Mouse (Mus musculus): ENCODE measurements around the gene Rapgef6.
"Not testable (repeated sequence)": the region's sequence is repeated elsewhere in the genome, so short reads cannot be mapped to it uniquely, and the experiment has no call there.

The Rapgef6 gene

DNA sequence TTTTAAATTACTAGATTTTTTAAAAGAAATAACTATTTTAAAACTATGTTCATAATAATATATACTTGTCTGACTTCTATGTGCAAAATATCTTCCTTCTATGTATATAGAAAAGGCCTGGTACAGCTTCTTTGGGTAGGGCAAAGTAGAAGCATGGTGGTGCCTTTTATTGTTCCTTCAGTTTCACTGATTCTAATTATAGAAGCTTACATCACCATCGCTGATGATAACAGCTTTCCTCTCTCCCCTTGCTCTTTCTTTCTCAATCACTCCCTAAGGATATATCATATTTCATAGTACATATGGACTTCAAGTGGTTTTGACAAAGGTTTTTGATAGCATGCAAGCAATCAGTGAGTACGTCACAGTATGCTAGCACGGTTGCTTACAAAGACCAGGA, 69.9 kb downstream of the Rapgef6 start:
- DNase-seq: no peak

DNA sequence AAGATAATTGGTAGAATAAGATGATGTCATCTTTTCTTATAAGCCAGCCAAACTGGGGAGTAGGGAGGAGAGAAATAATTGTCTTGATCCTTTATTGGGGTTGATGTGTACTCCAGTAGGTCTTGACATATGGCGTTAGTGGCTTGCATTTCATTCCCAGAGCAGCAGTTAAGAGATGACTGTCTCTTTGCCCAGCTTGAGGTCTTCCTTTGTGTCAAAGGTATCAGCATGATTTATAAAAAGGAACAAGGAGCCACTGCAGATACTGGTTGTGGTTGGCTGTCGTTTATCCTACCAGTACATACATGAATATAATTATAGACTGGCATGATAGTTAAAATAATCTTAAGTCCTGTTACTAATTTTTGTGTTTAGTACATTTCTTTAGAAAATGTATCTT, 71.4 kb downstream of the Rapgef6 start:
- DNase-seq: no peak

DNA sequence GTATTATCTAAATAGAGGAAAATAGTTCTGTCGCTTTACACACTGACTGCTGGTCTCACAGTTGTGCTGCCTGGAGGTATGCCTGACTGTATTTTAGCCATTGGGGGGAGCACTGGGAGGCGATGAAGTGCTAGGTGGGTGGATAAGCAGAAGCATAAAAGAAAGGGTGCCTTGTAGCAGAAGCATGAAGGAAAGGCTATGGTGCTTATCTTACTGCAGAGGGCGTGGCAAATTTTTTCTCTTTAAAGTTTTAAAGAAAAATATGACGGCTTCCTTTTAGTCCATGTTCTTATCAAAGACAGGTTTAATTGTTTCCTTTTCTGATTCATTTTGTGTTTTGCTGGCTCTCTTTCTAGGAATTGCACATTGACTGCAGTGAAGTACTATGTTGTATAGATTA, 72.4 kb downstream of the Rapgef6 start:
- no peak for DNase-seq

DNA sequence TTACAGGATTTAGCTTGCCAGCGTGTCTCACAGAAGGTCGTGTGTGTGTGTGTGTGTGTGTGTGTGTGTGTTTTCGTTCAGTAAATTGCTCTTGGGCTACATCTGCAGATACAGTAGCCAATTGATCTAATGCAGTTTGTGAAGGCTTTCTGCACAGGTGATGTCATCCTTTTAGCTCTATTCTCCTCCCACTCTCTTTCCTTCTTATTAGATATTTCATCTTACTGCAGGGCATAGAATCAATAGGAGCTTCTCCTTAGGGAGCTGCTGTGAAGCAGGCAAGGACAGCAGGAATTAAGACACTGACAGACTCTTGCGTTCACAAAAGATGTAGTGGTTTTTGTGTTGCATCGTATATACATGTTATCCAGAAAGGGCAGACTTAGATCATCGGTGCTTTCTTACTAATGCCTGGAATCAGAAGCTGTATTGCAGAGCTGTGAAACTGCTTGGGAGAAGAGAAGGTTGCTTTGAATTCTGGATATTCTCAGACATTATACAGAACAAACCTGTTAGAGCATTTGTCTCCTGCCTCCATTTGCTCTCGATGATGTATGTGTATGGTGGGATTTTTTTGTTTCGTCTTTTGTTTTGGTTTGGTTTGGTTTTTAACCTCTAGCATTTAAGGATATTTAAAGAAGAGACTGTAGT, 73.4 kb downstream of the Rapgef6 start:
- DNase-seq: no peak

DNA sequence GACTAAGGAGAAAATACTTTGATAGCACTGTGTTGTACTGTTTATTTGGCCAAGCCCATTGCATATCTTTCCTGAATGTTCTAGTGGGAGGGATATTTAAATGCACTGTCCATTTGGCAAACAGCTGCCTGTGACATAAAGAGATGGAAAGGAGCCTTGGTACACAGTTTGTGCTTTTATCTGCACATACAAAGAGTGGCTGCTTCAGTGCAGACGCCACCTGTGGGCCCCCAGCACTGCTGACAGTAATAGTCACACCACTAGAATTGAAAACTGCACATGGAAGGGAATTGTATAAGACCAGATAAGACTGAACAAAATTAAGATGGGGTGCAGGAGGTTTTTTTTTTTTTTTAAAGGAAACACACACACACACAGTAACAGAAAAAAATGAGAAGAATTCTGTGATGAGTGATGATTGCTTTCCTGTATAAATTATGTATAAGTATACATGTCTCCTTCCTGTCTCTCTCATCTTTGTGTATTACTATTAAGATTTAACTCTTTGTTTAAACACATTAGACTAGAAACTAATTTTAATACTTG, 75.3 kb downstream of the Rapgef6 start:
- no peak for DNase-seq

DNA sequence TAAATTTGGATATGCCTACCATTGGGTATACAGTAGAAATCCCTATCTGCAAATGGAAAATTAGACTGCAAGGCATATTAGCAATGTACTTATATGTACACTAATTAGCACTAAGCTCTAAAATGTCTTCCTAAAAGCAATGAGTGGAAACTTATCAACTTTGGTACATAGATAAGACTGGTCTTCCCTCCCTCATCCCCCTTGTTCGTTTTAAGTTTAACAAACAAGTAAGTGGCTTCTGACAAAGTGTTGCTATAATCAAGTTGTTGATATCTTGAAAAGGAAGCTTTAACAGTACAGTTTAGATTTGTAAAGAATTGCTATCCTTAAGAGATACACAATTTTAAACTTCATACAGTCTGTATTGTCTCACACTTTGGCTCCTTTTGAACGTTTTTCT, 78.5 kb downstream of the Rapgef6 start:
- no peak for DNase-seq

DNA sequence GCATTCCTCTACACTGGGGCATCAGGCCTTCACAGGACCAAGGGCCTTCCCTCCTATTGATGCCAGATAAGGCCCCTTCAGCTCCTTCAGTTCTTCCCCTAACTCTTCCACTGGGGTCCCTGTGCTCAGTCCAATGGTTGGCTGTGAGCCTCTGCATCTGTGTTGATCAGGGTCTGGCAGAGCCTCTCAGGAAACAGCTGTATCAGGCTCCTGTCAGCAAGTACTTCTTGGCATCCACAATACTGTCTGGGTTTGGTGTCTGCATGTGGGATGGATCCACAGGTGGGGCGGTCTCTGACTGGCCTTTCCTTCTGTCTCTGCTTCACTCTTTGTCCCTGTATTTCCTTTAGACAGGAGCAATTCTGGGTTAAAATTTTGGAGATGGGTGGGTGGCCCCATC, 80.1 kb downstream of the Rapgef6 start:
- DNase-seq: not testable (repeated sequence)

DNA sequence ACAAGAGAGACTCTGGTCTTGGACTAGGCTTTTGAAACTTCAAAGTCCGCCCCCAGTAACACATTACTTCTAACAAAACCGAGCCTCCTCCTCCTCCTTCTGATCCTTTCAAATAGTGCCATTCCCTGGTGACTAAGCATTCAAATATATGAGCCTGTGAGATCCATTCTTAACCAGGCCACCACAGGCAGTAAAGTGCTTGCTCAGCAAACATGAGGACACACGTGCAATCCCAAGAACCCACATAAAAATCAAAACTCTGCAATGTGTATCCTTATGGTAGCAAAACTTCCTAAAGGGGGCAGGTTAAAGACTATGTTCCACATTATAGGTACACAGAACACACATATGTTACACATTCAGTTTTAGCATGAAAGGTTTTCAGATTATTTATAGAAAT, 81.8 kb downstream of the Rapgef6 start:
- no peak for DNase-seq

DNA sequence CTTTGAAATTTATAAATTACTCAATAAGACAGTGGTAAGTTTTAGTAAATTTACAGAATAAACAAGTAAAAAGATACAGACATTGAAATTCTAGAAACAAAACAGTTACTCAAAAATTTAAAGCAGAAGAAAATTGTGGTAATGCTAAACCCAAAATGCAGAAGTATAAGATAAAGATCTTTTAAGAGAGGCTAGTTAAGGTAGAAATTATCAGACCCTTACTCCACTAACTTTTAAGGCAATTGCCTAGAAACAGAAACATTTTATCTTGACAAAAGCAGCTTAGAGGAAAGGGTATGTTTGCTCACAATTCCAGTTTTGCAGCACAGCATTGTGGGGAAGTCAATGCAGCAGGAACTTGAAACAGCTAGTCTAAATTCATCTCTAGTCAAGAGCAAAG, 91.0 kb downstream of the Rapgef6 start:
- DNase-seq: no peak

DNA sequence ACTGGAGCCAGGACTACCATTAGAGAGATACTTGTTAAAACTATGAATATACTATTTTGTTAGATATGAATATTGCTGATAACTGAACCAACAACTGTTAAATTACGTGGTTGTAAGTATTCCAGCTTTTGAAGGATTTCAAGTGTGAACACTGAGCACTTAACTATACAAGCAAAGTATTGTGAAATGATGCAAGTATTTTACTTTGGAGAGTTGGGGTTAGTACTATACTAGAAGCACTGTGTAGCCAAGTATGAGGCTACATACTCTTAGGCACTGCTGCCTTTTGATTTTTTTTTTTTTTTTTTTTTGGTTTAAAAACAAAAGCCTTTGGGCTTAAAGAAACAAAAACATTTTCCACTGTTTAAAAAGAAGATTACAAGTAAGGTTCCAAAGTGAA, 91.9 kb downstream of the Rapgef6 start:
- DNase-seq: no peak

DNA sequence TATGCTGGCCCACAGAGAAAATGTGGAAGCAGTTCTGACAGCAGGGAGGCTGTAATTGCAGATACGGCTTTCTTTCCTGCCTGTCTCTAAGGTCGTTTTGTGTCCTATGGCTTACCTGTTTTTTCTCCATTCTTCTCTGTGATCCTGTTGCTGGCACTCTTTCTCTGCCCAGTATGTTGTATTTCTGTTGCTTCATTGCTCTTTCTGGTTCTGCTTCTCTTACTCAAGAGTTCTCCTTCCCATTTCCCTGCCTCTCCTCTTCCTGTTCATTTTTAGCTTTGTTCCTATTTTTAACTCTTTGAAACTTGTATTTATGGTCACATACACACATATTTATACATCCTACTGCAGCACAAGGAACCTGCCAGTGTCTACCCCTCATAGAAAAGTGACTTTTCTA, 96.2 kb downstream of the Rapgef6 start:
- DNase-seq: no peak

DNA sequence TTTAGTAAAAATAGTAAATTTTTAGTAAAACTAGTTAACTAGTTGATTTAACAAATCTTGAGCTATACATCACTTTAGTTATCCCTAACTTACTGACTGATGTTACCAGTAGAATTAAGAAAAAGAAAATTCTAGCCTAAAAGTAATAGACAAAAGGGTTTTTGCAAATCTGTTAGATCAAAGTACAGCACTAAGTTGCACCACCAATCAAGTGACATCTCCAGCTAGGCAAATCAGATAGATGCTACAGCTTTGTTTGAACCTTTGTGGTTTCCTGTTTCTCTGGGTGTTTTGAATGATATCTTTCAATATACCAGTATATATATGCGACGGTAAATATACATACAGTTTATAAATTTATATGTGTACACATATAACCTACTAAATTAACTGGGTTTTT, 99.1 kb downstream of the Rapgef6 start:
- DNase-seq: no peak

DNA sequence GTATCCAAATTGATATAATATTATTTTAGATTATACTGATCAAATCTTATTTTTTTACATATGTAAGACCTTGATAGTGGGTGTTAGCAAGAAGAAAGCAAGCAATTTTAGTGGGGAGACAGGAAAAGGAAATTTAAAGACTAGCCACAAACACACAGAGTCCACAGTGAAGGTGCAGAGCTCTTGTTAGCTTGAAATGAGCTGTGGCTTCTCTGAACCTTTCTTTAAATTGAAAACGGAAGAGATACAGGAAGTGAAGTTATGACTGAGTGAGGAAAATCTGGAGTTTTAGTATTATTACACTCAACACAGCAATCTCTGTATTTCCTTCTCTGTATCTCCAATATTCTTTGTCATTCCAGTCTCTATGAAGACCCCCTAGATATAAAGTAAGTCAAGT, 104.3 kb downstream of the Rapgef6 start:
- DNase-seq: no peak

DNA sequence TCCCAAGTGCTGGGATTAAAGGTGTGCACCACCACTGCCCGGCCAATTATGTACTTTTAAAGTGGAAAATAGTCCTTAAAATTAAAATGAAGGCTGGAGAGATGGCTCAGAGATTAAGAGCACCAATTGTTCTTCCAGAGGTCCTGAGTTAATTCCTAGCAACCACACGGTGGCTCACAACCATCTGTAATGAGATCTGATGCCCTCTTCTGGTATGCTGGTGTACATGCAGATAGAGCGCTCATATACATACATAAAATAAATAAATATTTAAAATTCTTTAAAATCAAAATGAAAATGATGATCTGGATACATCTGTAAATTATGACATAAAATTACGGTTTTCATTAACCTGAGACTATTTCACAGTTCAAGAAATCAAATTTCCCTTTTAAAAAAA, 123.8 kb downstream of the Rapgef6 start:
- no peak for DNase-seq

DNA sequence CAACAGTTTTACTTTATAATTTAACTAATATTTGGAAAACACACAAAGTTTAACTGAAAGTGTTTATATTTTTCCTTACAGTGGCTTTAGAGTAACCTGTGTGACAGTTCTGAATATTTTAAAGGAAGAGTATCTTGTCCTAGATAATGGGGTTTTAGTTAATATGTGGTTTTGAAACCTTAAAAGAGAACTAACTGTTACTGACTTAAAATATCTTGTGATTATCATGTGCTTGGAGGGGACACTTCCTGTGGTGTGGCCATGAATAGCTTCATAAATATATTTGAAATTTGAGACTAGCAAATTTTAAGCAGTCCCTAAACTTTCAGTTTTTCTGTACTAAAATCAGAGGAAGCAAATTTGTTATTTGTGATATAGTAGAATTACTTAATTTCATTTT, 125.9 kb downstream of the Rapgef6 start:
- no peak for DNase-seq

DNA sequence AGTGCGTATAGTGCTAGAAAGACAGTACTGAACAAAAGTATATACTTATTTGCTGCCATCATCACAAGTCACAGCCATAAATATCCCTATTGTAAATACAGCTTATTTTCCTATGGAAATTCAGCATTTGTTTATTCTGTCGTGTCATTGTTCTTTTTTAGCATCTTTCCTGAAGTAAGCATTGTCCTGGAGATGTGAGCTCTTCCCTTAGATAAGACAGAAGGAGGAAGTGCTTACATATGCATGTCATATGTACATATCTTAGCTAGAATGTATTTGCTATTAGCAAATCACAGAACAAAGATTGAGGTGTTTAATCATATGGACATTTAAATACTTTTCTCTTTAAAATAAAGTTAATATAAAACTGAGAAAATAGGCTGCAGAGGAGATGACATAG, 132.8 kb downstream of the Rapgef6 start:
- no peak for DNase-seq

DNA sequence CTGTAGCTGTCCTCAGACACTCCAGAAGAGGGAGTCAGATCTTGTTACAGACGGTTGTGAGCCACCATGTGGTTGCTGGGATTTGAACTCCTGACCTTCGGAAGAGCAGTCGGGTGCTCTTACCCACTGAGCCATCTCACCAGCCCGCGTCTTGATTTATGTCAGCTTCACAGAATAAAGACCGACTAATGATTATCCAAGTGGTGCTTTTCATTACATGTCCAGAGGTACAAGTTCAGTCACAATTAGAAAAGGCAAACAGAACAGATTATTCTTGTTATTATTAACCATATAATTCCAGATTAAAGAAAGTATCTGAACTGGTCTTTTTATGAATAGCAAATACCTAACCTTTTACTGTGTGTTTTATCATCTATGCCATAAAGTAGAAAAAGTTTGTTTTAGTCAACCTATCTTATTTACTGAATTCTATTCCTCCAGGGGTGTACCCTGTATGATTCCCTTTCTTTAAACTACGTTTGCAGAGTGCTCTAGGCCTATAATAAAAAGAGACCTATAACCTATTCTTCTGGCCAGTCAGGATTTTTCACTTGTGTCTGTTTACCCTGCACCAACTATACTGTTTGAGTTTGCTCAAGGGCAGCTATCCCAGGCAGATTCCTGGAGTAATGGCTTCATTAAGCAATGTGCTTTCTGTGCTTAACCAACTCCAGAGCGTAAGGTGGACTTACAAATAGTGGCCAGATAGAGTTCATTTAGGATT, 151.1 kb downstream of the Rapgef6 start:
- no peak for DNase-seq

DNA sequence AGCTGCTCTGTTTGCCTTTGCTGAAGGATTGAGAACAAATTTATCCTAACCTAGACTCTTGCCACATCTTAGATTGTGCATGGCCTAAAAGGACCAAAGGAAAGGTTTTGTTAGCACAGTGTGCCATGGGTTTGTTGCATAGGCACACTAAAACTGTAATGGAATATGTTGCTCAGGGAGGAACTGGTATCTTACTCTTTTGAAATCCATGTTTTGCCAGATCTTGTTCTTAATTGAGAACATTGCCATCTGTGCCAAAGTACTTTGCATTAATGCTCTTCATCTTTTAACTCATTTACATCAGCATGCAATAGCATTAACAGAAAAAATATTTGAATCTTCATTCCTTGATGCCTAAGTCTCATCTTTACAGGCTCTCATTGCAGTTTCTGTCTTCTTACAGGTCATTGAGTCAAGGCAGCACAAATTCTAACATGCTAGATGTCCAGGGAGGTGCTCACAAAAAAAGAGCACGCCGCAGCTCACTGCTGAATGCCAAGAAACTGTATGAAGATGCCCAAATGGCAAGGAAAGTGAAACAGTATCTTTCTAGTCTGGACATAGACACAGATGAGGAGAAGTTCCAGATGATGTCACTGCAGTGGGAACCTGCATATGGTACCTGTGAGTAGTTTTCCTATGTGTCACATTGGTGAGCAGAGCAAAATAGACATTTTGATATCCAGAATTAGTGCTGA, 153.3 kb downstream of the Rapgef6 start:
- no peak for DNase-seq

DNA sequence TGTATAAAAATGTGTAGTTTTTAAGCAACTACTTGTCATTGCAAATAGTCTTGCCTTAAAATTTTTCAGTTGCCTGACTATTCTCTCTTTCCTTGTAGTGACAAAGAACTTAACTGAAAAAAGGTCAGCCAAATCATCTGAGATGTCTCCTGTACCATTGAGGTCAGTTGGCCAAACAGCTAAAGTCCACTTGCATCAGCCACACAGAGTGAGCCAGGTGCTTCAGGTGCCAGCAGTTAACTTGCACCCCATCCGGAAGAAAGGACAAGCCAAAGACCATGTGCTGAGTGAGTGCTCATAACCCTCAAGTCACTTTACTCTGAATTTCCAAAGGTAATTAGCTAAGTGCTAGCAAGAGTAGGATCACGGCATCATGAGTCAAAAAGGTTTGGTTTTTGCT, 156.5 kb downstream of the Rapgef6 start:
- DNase-seq: peak; percentile 50 to 52

DNA sequence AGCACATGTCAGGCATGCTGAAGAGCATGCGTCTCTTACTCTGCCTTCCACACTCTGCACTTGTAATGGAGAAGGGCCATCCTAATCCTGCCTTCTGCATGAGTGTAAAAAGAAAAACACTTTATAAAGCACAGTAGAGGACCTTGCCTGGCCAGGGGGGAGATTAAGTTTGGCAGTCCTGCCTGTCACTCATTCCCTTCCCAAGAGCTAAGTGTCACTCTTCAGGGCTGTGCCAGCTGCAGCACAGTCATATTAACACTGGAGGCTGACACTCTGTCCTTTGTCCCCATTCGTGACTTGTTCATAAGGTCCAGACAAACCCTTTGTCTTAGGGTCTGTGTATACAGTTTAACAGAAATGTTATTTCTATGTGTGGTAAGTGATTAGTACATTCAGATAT, 162.2 kb downstream of the Rapgef6 start:
- DNase-seq: no peak

DNA sequence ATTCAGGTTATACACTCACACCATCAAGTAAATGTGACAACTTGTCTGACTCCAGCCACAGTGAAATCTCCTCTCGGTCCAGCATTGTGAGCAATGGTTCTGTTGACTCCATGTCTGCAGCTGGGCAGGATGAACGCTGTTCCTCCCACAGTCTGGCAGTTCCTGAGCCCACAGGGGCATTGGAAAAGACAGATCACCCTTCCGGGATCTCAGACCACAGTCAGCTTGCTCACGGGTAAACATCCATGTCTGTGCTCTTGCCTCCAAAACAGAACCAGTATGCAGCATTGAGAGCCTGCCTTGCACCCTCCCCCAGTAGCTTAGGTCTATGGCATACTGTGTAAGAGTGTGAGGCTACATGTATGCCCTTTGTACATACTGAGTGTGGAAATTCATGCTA, 167.5 kb downstream of the Rapgef6 start:
- DNase-seq: no peak

DNA sequence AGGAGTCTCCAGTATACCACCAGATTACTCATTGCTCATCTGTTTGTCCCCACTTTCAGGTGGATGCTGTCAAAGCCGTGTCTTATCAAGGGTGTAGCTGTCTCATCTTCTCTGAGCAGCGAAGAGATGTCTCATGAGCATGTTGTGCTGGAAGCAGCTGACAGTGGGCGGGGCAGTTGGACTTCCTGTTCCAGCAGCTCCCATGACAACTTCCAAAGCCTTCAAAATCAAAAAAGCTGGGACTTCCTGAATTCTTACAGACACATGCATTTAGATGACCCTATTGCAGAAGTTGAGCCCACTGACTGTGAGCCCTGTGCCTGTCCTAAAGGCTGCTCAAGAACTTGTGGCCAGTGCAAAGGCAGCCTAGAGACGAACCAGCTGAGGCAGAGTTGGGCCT, 168.5 kb downstream of the Rapgef6 start:
- peak; percentile 47 to 62 for DNase-seq

DNA sequence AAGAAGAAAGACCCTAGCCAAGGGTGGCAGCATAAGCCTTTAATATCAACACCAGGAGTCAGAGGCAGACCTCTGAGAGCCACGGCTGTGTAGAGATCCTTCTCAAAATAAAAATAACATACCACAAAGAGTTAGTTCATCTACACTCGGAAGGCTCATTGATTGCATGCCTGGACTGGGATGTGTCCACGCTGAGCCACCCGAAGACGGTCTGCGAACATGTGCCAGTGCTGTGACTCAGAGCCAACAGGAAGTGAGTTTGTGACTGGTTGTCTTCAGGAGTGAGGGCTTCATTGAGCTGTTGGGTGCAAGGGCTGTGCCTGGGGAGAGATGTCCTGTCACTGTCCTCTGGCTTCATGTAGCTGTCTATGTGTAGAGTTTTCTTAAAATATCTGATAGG, 171.0 kb downstream of the Rapgef6 start:
- no peak for DNase-seq

DNA sequence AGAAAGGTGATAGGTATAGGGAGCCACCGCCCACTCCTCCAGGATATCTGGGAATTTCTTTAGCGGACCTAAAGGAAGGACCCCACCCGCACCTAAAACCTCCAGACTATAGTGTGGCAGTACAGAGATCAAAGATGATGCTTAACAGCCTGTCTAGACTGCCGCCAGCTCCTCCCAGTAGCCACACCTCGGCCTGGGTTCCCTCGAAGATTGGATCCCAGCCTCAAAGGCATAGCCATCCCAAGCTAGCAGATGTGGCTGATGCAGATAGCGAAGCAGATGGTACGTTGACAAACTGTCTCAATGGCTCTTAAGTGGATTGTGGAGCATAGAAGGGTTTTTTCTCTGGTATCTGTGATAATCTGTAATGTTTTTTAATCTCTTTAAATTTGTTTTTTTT, 171.6 kb downstream of the Rapgef6 start:
- no peak for DNase-seq

All from kidney, postnatal 36 days (tissue).